Mouse (Mus musculus): ENCODE data around the gene Arfgef3. TPM values are rescaled to one million over a fixed set of nuclear protein-coding genes. Genes with fewer than 3 reads are reported as not detected.

Arfgef3 gene
- polyA plus RNA-seq, 1 experiment from 2014 or later, result 1.8 TPM

DNA sequence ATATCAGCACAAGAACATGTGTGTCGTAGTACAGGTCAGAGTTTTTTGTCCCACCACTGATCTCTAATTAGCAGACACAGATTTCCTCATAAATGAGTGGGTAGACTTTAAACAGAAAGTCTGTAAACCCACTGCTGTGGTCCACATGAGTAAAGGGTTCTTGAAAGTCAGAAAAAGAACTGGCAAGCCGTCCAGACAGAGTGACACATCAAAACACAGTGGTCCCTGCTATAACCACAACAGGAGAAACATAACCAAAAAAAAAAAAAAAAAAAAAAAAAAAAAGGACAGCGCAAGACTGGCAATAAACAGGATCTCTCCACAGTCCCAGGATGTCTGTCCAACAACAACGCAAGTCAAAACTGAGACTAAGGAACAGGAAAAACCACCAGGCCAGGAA lies 64.9 kb downstream of the Arfgef3 start:
- peaks cover 12% of the 10 kb centered on the region for H3K36me3 ChIP-seq (ENCODE audit: poor library complexity, severe bottlenecking)
- no peak overlapping the region for H3K4me3 ChIP-seq
- H3K27me3 ChIP-seq, result no peaks in the 10 kb centered on the region
- no peaks in the 10 kb centered on the region for H3K4me1 ChIP-seq
- no peak overlapping the region for H3K27ac ChIP-seq
- no peak overlapping the region for H3K9ac ChIP-seq
- 84% methylated on average over 4 of the region's 4 CpGs for WGBS
- ATAC-seq, result no peak
- no peak overlapping the region for H3K4me2 ChIP-seq
- peaks cover 13% of the 10 kb centered on the region for H3K9me3 ChIP-seq (replicated peaks)

DNA sequence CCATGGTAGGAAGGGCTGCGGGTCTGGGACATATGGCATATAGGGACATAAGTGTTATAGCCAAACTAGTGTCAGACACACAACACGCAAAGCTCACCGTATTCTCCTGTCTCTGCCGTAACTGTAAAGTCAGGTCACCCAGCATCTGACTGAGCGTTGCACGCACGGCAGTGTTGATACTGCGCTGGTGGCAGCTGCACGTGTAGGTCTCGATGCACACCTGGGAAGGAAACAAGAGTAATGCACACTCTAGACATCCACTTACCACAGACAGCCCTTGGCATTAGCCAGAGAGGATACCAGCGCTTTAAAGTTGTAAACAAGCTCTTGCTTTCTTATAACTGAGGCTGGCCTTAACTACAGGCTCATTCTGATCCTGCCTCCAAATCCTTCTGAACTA lies 79.0 kb downstream of the Arfgef3 start:
- H3K27ac ChIP-seq, result no peak overlapping the region
- no peaks in the 10 kb centered on the region for H3K27me3 ChIP-seq
- H3K4me2 ChIP-seq, result no peak overlapping the region
- H3K9ac ChIP-seq, result no peak overlapping the region
- 0 out of 2 replicates have a peak, but pooled peaks cover 9% of the 10 kb centered on the region for H3K36me3 ChIP-seq (ENCODE audit: poor library complexity, severe bottlenecking)
- 0 out of 2 replicates have a peak, but pooled peaks cover 7% of the 10 kb centered on the region for H3K9me3 ChIP-seq (replicated peaks)
- no peak overlapping the region for H3K4me3 ChIP-seq
- ATAC-seq, result no peak
- no peaks in the 10 kb centered on the region for H3K4me1 ChIP-seq
- 94% methylated on average over 11 of the region's 11 CpGs for WGBS

DNA sequence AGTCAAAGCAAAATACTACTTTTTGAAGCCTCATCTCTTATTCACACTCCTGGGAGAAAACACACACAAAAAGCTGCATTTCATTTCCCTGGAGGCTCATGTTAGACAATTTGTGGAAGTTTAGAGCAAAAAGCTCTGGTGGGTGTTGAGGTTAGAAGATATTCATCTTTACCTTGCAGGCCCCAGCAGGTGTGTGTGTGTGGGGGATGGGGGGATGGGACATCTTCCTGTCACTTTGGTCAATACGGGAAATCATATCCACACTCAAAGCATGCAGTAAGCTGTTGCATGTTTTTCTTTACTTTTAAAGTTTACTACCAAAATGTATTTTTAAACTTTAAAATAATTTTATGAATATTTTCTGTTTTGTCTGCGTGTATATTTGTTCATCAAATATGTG lies 79.7 kb downstream of the Arfgef3 start:
- 88% methylated on average over 2 of the region's 2 CpGs for WGBS
- no peak overlapping the region for H3K27ac ChIP-seq
- no peaks in the 10 kb centered on the region for H3K27me3 ChIP-seq
- no peak for ATAC-seq
- 0 out of 2 replicates have a peak, but pooled peaks cover 4% of the 10 kb centered on the region for H3K9me3 ChIP-seq (replicated peaks)
- no peaks in the 10 kb centered on the region for H3K4me1 ChIP-seq
- 0 out of 2 replicates have a peak, but pooled peaks cover 12% of the 10 kb centered on the region for H3K36me3 ChIP-seq (ENCODE audit: poor library complexity, severe bottlenecking)
- no peak overlapping the region for H3K4me3 ChIP-seq
- no peak overlapping the region for H3K9ac ChIP-seq
- no peak overlapping the region for H3K4me2 ChIP-seq

DNA sequence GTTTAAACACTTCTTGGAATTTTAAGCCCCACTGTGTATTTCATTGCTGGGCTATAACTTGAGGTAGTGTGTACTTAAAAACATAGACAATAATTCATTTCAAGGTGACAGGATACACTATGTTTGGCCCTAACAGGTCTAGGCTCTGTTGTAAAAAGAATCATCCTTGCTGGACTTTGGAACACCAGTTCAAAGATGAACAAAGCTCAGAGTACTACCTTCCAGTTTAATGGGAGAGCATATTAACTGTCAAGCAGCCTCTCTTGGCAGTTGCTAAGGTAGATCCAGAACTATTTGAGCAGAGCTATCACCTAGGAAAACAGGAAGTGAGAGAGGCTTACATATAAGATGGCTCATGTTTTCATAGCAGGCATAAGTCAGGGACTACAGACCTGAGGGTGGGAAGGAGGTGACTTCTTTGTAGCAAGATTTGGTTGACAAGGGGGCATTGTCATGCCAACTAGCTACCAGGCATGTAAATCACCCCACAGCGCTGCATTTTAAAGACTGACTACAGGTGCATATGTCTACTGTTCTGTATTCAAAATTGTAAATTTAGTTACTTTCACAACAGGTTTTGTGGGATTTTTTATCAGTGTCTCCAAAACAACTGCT lies 82.0 kb downstream of the Arfgef3 start:
- Histone ChIP-seq H3K36me3 (ENCODE audit: poor library complexity, severe bottlenecking) (peaks cover 12% of the 10 kb centered on the region; the same call in 1 of the 2 replicates), H3K27ac (no peak overlapping the region), H3K27me3 (no peaks in the 10 kb centered on the region), H3K4me3 (no peak overlapping the region), H3K9me3 (replicated peaks) (0 out of 2 replicates have a peak, but pooled peaks cover 4% of the 10 kb centered on the region), H3K9ac (no peak overlapping the region), H3K4me2 (no peak overlapping the region), H3K4me1 (no peaks in the 10 kb centered on the region)
- 93% methylated on average over 1 of the region's 1 CpGs for WGBS
- no peak for ATAC-seq

DNA sequence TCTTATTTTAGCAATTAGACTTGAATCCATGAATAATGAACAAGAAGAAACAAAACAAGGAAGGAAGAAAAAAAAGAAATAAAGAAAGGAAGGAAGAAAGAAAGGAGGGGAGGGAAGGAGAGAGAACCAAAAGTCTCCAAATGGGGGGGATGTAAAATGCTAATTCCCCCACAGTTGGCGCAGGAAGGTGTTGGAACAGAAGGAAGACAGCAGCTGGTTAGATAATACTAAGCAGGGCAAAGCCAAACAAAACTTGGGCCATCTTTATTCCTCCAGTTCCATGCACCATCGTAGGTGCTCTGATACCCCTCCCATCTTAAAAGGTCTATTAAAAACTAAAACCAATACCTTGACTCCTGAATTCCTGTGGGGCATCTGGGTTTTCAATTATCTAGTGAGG lies 82.8 kb downstream of the Arfgef3 start:
- Histone ChIP-seq H3K36me3 (ENCODE audit: poor library complexity, severe bottlenecking) (peaks cover 12% of the 10 kb centered on the region; the same call in 1 of the 2 replicates), H3K27ac (no peak overlapping the region), H3K4me3 (no peak overlapping the region), H3K9ac (no peak overlapping the region), H3K4me2 (no peak overlapping the region), H3K27me3 (no peaks in the 10 kb centered on the region), H3K4me1 (no peaks in the 10 kb centered on the region), H3K9me3 (replicated peaks) (0 out of 2 replicates have a peak, but pooled peaks cover 4% of the 10 kb centered on the region)
- 85% methylated on average over 2 of the region's 2 CpGs for WGBS
- peak; percentile 38; the same call in 1 of the 2 replicates for ATAC-seq

DNA sequence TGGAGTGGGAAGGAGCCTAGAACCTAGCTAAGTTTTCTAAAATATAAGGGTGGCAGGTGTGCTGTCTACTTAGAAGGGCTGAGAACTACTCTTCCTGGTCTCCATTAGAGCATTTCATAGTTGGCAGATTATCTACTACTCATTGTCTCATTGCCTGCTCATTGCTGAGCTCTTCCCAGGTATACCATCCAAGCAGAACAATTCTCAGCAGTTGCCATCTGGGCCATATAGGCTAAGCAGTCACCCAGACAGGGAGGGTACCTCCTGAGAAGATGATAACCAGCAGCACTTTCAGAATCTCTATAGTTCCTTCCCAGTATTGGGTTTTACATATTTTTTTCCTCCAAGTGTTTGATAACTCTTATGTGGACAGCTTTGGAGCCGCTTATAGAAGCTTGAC lies 86.2 kb downstream of the Arfgef3 start:
- Histone ChIP-seq H3K9me3 (replicated peaks) (0 out of 2 replicates have a peak, but pooled peaks cover 4% of the 10 kb centered on the region), H3K36me3 (ENCODE audit: poor library complexity, severe bottlenecking) (peaks cover 12% of the 10 kb centered on the region; the same call in 1 of the 2 replicates), H3K9ac (no peak overlapping the region), H3K4me2 (no peak overlapping the region), H3K27ac (no peak overlapping the region), H3K4me3 (no peak overlapping the region), H3K4me1 (no peaks in the 10 kb centered on the region), H3K27me3 (no peaks in the 10 kb centered on the region)
- 97% methylated on average over 1 of the region's 1 CpGs for WGBS
- ATAC-seq, result no peak

DNA sequence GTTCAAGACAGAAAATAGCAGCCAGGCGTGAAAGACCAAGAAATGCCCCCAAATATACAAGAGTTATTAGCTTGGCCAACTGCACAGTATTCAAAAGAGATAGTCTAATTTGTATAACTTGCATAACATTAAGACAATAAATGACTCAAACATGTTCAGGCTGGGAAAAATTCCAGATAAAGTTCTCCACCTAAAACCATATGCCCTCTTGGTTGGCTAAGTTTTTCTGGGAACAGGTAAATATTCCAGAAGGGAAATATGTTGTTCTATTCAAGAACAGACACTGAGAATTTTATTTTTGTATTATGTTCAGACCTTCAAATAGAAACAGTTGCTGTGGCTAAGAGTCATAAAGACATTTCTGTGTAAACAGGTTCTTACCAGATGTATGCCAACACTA lies 96.7 kb downstream of the Arfgef3 start:
- WGBS, result 74% methylated on average over 1 of the region's 1 CpGs
- Histone ChIP-seq H3K9me3 (replicated peaks) (no peaks in the 10 kb centered on the region), H3K4me3 (no peak overlapping the region), H3K27ac (no peak overlapping the region), H3K27me3 (no peaks in the 10 kb centered on the region), H3K4me2 (no peak overlapping the region), H3K4me1 (no peaks in the 10 kb centered on the region), H3K36me3 (ENCODE audit: poor library complexity, severe bottlenecking) (peaks cover 8% of the 10 kb centered on the region; the same call in 1 of the 2 replicates), H3K9ac (no peak overlapping the region)
- ATAC-seq, result no peak

DNA sequence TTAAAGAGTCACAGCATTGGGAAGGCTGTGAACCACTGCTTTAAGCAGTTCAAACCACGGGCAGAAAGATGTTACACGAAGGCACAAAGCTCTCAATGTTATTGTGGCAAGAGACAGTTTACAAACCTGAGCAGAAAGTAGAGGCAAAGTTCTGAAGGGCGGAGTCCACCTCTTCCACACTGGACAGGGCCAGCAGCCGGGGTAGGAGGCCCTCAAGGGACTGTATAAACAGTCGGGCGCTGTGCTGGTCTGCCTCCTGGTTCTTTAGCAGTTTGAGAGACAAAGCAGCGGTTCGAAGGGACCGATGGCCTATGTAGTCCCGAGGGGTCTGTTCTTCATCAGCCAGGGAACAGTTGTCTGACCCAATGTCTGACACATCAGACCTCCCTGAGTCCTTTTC lies 97.7 kb downstream of the Arfgef3 start:
- peaks cover 8% of the 10 kb centered on the region; the same call in 1 of the 2 replicates for H3K36me3 ChIP-seq (ENCODE audit: poor library complexity, severe bottlenecking)
- H3K27ac ChIP-seq, result no peak overlapping the region
- no peak overlapping the region for H3K9ac ChIP-seq
- ATAC-seq, result no peak
- no peak overlapping the region for H3K4me2 ChIP-seq
- no peak overlapping the region for H3K4me3 ChIP-seq
- no peaks in the 10 kb centered on the region for H3K9me3 ChIP-seq (replicated peaks)
- no peaks in the 10 kb centered on the region for H3K27me3 ChIP-seq
- no peaks in the 10 kb centered on the region for H3K4me1 ChIP-seq
- 94% methylated on average over 10 of the region's 10 CpGs for WGBS

DNA sequence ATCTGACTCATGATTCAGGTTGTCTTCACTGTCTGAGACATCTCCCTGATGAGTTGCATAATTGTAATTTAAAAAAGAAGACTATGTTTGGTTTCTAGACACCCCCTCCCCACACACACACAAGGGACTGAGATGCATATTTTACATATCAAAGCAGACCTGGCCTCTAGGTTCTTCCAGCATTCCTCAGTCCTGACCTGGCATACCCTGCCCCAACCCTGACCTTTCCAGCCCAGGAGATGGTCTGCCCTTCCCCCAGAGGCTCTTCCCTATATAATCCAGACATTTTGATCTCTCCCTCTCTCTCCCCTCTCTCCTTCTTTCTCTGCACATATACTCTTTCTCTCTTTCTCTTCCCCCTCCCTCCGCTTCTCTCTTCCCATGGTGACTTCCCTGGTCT lies 99.4 kb downstream of the Arfgef3 start:
- no peak for ATAC-seq
- no peaks in the 10 kb centered on the region for H3K27me3 ChIP-seq
- no peaks in the 10 kb centered on the region for H3K9me3 ChIP-seq (replicated peaks)
- no peak overlapping the region for H3K27ac ChIP-seq
- H3K4me1 ChIP-seq, result no peaks in the 10 kb centered on the region
- WGBS, result 90% methylated on average over 1 of the region's 1 CpGs
- no peak overlapping the region for H3K9ac ChIP-seq
- peaks cover 8% of the 10 kb centered on the region; the same call in 1 of the 2 replicates for H3K36me3 ChIP-seq (ENCODE audit: poor library complexity, severe bottlenecking)
- no peak overlapping the region for H3K4me2 ChIP-seq
- no peak overlapping the region for H3K4me3 ChIP-seq

DNA sequence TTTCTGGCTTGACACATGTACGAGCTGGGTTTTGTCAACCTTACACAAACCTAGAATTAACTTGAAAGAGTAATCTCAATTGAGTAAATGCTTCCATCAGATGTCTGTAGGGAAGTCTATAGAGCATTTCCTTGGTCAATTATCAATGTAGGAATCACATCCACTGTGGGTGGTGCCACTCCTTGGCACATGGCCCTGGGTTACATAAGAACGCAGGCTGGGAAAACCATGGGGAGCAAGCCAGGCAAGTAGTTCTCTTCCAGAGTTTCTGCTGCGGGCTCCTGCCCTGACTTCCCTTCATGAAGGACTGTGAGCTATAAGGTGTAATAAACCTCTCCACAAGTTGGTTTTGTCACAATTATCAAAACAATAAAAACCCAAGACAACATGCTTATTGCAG lies 100.2 kb downstream of the Arfgef3 start:
- no peak overlapping the region for H3K4me2 ChIP-seq
- ATAC-seq, result no peak

DNA sequence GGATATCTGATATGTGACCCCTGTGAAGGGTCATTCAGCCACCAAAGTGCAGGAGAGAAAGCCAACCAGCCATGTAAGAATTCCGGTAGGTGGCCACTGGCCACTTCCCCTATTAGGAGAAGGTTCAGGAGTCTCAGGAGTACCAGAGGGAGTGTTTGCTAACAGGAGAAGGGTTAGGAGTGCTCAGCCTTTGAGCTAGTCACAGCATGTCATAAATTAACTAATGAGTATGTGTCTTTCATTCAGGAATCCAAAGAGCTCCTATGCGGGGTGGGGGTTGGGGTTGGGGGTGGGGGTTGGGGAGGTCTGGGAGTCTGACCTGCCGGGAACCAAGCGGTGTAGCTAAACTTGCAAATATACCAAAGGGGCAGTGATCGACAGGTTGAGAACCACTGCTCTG lies 100.9 kb downstream of the Arfgef3 start:
- no peak for ATAC-seq
- WGBS, result 77% methylated on average over 5 of the region's 5 CpGs
- H3K4me2 ChIP-seq, result no peak overlapping the region

More for the DNA sequence above, 100.2 kb downstream of the Arfgef3 start:
- H3K4me1 ChIP-seq, result no peaks in the 10 kb centered on the region
- no peak overlapping the region for H3K9ac ChIP-seq
- no peak overlapping the region for H3K27ac ChIP-seq
- peaks cover 8% of the 10 kb centered on the region; the same call in 1 of the 2 replicates for H3K36me3 ChIP-seq (ENCODE audit: poor library complexity, severe bottlenecking)
- WGBS, result 91% methylated on average over 3 of the region's 3 CpGs
- no peak overlapping the region for H3K4me3 ChIP-seq
- no peaks in the 10 kb centered on the region for H3K9me3 ChIP-seq (replicated peaks)
- no peaks in the 10 kb centered on the region for H3K27me3 ChIP-seq

DNA sequence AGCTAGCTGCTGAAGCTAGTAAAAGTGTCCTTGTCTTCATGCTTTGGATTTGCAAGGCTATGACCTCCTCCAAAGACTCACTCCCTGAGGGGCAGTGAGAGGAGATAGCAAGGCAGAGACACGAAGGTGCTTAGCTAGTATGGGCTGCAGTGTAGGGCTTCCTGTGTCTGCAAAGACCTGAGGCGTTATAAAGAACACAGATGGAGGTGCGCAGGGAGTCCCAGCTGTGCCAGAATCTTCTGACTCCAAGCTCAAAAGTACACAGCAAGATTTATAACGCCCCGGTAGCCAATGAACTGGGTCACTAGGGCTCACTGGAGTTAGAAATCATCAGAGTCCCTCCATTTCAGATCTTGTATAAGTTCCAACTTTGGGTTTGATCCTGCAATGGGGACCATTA lies 103.2 kb downstream of the Arfgef3 start:
- Histone ChIP-seq H3K27me3 (no peaks in the 10 kb centered on the region), H3K4me3 (no peak overlapping the region), H3K36me3 (ENCODE audit: poor library complexity, severe bottlenecking) (no peaks in the 10 kb centered on the region), H3K4me2 (no peak overlapping the region), H3K27ac (no peak overlapping the region), H3K9ac (no peak overlapping the region), H3K4me1 (no peaks in the 10 kb centered on the region), H3K9me3 (replicated peaks) (no peaks in the 10 kb centered on the region)
- WGBS, result 82% methylated on average over 5 of the region's 5 CpGs
- no peak for ATAC-seq

More for the DNA sequence above, 100.9 kb downstream of the Arfgef3 start:
- Histone ChIP-seq H3K4me1 (no peaks in the 10 kb centered on the region), H3K27me3 (no peaks in the 10 kb centered on the region), H3K4me3 (no peak overlapping the region), H3K9ac (no peak overlapping the region), H3K9me3 (replicated peaks) (no peaks in the 10 kb centered on the region), H3K27ac (no peak overlapping the region), H3K36me3 (ENCODE audit: poor library complexity, severe bottlenecking) (peaks cover 8% of the 10 kb centered on the region; the same call in 1 of the 2 replicates)

DNA sequence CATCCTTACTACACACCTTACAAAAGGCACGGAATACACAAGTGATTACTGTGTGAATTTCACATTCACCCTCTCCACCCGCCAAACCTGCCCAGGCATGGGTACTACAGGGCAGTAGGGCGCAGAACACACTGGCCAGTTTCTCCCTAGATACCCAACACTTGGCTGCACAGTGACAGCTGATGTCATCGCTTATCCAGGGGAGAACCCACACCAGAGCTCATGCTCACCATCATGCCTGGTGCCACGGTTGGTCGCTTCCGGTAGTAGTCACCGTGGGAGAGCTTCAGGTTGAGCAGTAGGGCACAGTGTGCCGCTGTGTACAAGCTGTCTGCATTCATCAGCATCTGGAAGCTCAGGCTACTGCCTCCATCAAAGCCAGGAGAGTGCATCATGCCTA lies 108.3 kb downstream of the Arfgef3 start:
- H3K4me2 ChIP-seq, result no peak overlapping the region
- no peak for ATAC-seq
- no peak overlapping the region for H3K27ac ChIP-seq
- H3K36me3 ChIP-seq (ENCODE audit: poor library complexity, severe bottlenecking), result no peaks in the 10 kb centered on the region
- no peaks in the 10 kb centered on the region for H3K4me1 ChIP-seq
- no peaks in the 10 kb centered on the region for H3K27me3 ChIP-seq
- H3K4me3 ChIP-seq, result no peak overlapping the region
- WGBS, result 94% methylated on average over 9 of the region's 9 CpGs
- no peak overlapping the region for H3K9ac ChIP-seq
- no peaks in the 10 kb centered on the region for H3K9me3 ChIP-seq (replicated peaks)
